Mouse (Mus musculus): ENCODE data around the gene Tmem191c. TPM values are rescaled to one million over a fixed set of nuclear protein-coding genes. Genes with fewer than 3 reads are reported as not detected.
"Not testable (repeated sequence)": the region's sequence is repeated elsewhere in the genome, so short reads cannot be mapped to it uniquely, and the experiment has no call there.

Tmem191c gene
- 9.9 and 11.7 TPM in 2 replicates for polyA plus RNA-seq (2016; fragmentation: Nextera tagmentation; extraction: Ambion mirVana)

- Histone ChIP-seq H3K27ac (replicated peaks) (peak within 1 kb of the TSS; percentile 83), H3K27me3 (ENCODE audit: low read depth, poor library complexity, severe bottlenecking) (peaks cover 41% of the 10 kb centered on the region), H3K9me3 (replicated peaks) (peaks cover 3% of the 10 kb centered on the region), H3K4me3 (peak within 1 kb of the TSS; percentile 71), H3K4me1 (peaks cover 22% of the 10 kb centered on the region), H3K36me3 (peaks cover 17% of the 10 kb centered on the region)
- WGBS, result 64% methylated on average over 7 of the region's 7 CpGs
- no peak for DNase-seq (ENCODE audit: low spot score)
These were observed at the start of gene Tmem191c for GRCm38 (mm10) chr16:17275721-17276120. Gene Tmem191c (plus strand): TSS chr16:17276077.

GRCm38 (mm10) chr16:17226496-17226895 is 49.4 kb upstream of the Tmem191c start:
- H3K36me3 ChIP-seq, result no peaks in the 10 kb centered on the region
- no peaks in the 10 kb centered on the region for H3K27me3 ChIP-seq (ENCODE audit: low read depth, poor library complexity, severe bottlenecking)
- no peak overlapping the region for H3K27ac ChIP-seq (replicated peaks)
- DNase-seq (ENCODE audit: low spot score), result no peak
- H3K4me1 ChIP-seq, result no peaks in the 10 kb centered on the region
- H3K4me3 ChIP-seq, result no peak overlapping the region
- peaks cover 8% of the 10 kb centered on the region; the same call in 1 of the 2 replicates for H3K9me3 ChIP-seq (replicated peaks)

GRCm38 (mm10) chr16:17231523-17231922 is 44.4 kb upstream of the Tmem191c start:
- peaks cover 32% of the 10 kb centered on the region for H3K4me1 ChIP-seq
- H3K36me3 ChIP-seq; H3K4me3 ChIP-seq; DNase-seq (ENCODE audit: low spot score); H3K27me3 ChIP-seq (ENCODE audit: low read depth, poor library complexity, severe bottlenecking); H3K27ac ChIP-seq (replicated peaks); H3K9me3 ChIP-seq (replicated peaks): not testable (repeated sequence)
- 96% methylated on average over 2 of the region's 2 CpGs for WGBS

- 0 out of 2 replicates have a peak, but pooled peaks cover 8% of the 10 kb centered on the region for H3K27me3 ChIP-seq (ENCODE audit: low read depth, poor library complexity, severe bottlenecking)
- peak within 1 kb of the TSS; percentile 92 for H3K4me3 ChIP-seq
- DNase-seq (ENCODE audit: low spot score), result peak; percentile 98
- no peaks in the 10 kb centered on the region for H3K36me3 ChIP-seq
- peaks cover 8% of the 10 kb centered on the region; the same call in 1 of the 2 replicates for H3K9me3 ChIP-seq (replicated peaks)
- peak within 1 kb of the TSS; percentile 99 for H3K27ac ChIP-seq (replicated peaks)
- WGBS, result under 1% methylated on average over 59 of the region's 59 CpGs
- H3K4me1 ChIP-seq, result peaks cover 44% of the 10 kb centered on the region
These were observed 42.8 kb upstream of the Tmem191c start, which contains the start of gene Hic2 for GRCm38 (mm10) chr16:17232794-17233701. Gene Hic2 (plus strand): TSS chr16:17233572.

GRCm38 (mm10) chr16:17233702-17234498 is 42.0 kb upstream of the Tmem191c start:
- DNase-seq (ENCODE audit: low spot score), result peak; percentile 81
- H3K36me3 ChIP-seq, result no peaks in the 10 kb centered on the region
- H3K27me3 ChIP-seq (ENCODE audit: low read depth, poor library complexity, severe bottlenecking), result 0 out of 2 replicates have a peak, but pooled peaks cover 8% of the 10 kb centered on the region
- peaks cover 8% of the 10 kb centered on the region; the same call in 1 of the 2 replicates for H3K9me3 ChIP-seq (replicated peaks)
- peak overlapping the region; percentile 92 for H3K4me3 ChIP-seq
- peaks cover 52% of the 10 kb centered on the region for H3K4me1 ChIP-seq
- H3K27ac ChIP-seq (replicated peaks), result peak overlapping the region; percentile 99
- under 1% methylated on average over 62 of the region's 62 CpGs for WGBS

GRCm38 (mm10) chr16:17234499-17234895 is 41.4 kb upstream of the Tmem191c start:
- 0 out of 2 replicates have a peak, but pooled peaks cover 8% of the 10 kb centered on the region for H3K27me3 ChIP-seq (ENCODE audit: low read depth, poor library complexity, severe bottlenecking)
- H3K27ac ChIP-seq (replicated peaks), result peak overlapping the region; percentile 99
- 2% methylated on average over 12 of the region's 12 CpGs for WGBS
- peaks cover 8% of the 10 kb centered on the region; the same call in 1 of the 2 replicates for H3K9me3 ChIP-seq (replicated peaks)
- H3K4me3 ChIP-seq, result peak overlapping the region; percentile 92
- H3K4me1 ChIP-seq, result peaks cover 57% of the 10 kb centered on the region
- H3K36me3 ChIP-seq, result no peaks in the 10 kb centered on the region
- DNase-seq (ENCODE audit: low spot score), result peak; percentile 50

- Histone ChIP-seq H3K4me1 (peaks cover 63% of the 10 kb centered on the region), H3K27ac (replicated peaks) (peak overlapping the region; percentile 99), H3K4me3 (peak overlapping the region; percentile 92), H3K27me3 (ENCODE audit: low read depth, poor library complexity, severe bottlenecking) (0 out of 2 replicates have a peak, but pooled peaks cover 8% of the 10 kb centered on the region), H3K9me3 (replicated peaks) (peaks cover 2% of the 10 kb centered on the region; the same call in 1 of the 2 replicates), H3K36me3 (no peaks in the 10 kb centered on the region)
- 69% methylated on average over 9 of the region's 9 CpGs for WGBS
- DNase-seq (ENCODE audit: low spot score), result no peak
These were observed 40.8 kb upstream of the Tmem191c start for GRCm38 (mm10) chr16:17234916-17235665.

- H3K9me3 ChIP-seq (replicated peaks), result no peaks in the 10 kb centered on the region
- H3K36me3 ChIP-seq, result no peaks in the 10 kb centered on the region
- no peak for DNase-seq (ENCODE audit: low spot score)
- H3K4me3 ChIP-seq, result no peak overlapping the region
- no peak overlapping the region for H3K27ac ChIP-seq (replicated peaks)
- H3K4me1 ChIP-seq, result peaks cover 63% of the 10 kb centered on the region
- H3K27me3 ChIP-seq (ENCODE audit: low read depth, poor library complexity, severe bottlenecking), result 0 out of 2 replicates have a peak, but pooled peaks cover under 1% of the 10 kb centered on the region
- WGBS, result 89% methylated on average over 3 of the region's 3 CpGs
These were observed 38.2 kb upstream of the Tmem191c start for GRCm38 (mm10) chr16:17237634-17238033.

GRCm38 (mm10) chr16:17239409-17239808 is 36.5 kb upstream of the Tmem191c start:
- Histone ChIP-seq H3K27ac (replicated peaks) (no peak overlapping the region), H3K9me3 (replicated peaks) (no peaks in the 10 kb centered on the region), H3K27me3 (ENCODE audit: low read depth, poor library complexity, severe bottlenecking) (no peaks in the 10 kb centered on the region), H3K4me1 (peaks cover 54% of the 10 kb centered on the region), H3K36me3 (no peaks in the 10 kb centered on the region), H3K4me3 (no peak overlapping the region)
- WGBS, result 85% methylated on average over 2 of the region's 2 CpGs
- DNase-seq (ENCODE audit: low spot score), result no peak

- Histone ChIP-seq H3K4me1 (peaks cover 14% of the 10 kb centered on the region), H3K36me3 (no peaks in the 10 kb centered on the region), H3K27me3 (ENCODE audit: low read depth, poor library complexity, severe bottlenecking) (no peaks in the 10 kb centered on the region), H3K9me3 (replicated peaks) (no peaks in the 10 kb centered on the region), H3K27ac (replicated peaks) (no peak overlapping the region), H3K4me3 (no peak overlapping the region)
- DNase-seq (ENCODE audit: low spot score), result no peak
- WGBS, result 72% methylated on average over 1 of the region's 1 CpGs
These were observed 32.1 kb upstream of the Tmem191c start for GRCm38 (mm10) chr16:17243731-17244130.

- Histone ChIP-seq H3K9me3 (replicated peaks) (no peaks in the 10 kb centered on the region), H3K27ac (replicated peaks) (no peak overlapping the region), H3K27me3 (ENCODE audit: low read depth, poor library complexity, severe bottlenecking) (no peaks in the 10 kb centered on the region), H3K36me3 (no peaks in the 10 kb centered on the region), H3K4me3 (no peak overlapping the region), H3K4me1 (peaks cover 10% of the 10 kb centered on the region)
- 90% methylated on average over 1 of the region's 1 CpGs for WGBS
- no peak for DNase-seq (ENCODE audit: low spot score)
These were observed 30.9 kb upstream of the Tmem191c start for GRCm38 (mm10) chr16:17244996-17245395.

GRCm38 (mm10) chr16:17247727-17248126 is 28.1 kb upstream of the Tmem191c start:
- Histone ChIP-seq H3K27ac (replicated peaks) (no peak overlapping the region), H3K36me3 (no peaks in the 10 kb centered on the region), H3K9me3 (replicated peaks) (no peaks in the 10 kb centered on the region), H3K4me3 (no peak overlapping the region), H3K4me1 (peaks cover 23% of the 10 kb centered on the region), H3K27me3 (ENCODE audit: low read depth, poor library complexity, severe bottlenecking) (no peaks in the 10 kb centered on the region)
- WGBS, result 86% methylated on average over 4 of the region's 4 CpGs
- no peak for DNase-seq (ENCODE audit: low spot score)
